Mouse (Mus musculus): Measurements from ENCODE around the gene Kmt2b. TPM values are rescaled to one million over a fixed set of nuclear protein-coding genes. Genes with fewer than 3 reads are reported as not detected.

Gene Kmt2b
- total and polyA plus RNA-seq, 3 experiments: 15.6 to 48.2 TPM; not detected in 1

DNA sequence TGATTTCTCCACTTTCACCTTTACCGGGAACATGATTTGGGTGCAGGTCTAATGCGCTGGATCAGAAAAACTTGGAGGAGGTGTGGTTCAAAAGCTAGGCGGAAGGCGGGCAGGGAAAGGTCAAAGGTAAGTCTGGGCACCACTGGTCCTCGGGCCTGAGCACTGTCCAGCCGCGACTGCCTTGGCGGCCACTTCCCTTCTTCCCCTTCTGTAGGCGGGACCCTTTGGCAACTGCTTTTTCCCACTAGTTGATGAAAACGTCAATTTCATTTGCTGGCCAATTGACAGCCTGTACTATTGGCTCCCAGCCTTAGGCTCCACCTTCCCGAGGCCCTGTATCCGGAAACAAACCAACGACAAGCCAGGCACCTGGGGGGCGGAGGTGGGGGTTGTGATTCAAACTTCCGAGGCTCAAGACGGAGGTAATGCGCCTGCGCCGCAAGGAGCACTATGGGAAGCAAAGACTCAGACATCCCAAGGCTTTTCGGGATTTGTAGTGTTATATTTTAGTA is 29.0 kb downstream of the Kmt2b start, which contains the start of gene Lin37 (continued):
- TF ChIP-seq JUND (IDR thresholded peaks at IDR 0.05; ENCODE audit: low read depth, low read length) (no peak), MAX (IDR thresholded peaks at IDR 0.05; ENCODE audit: low read length) (peak; percentile 65; the same call in 1 of the 2 replicates), NRF1 (IDR thresholded peaks at IDR 0.05; ENCODE audit: insufficient read depth, low read depth, low read length, poor library complexity, severe bottlenecking) (peak; percentile 79), MXI1 (IDR thresholded peaks at IDR 0.05; ENCODE audit: low read depth, low read length) (peak; percentile 73), BHLHE40 (IDR thresholded peaks at IDR 0.05; ENCODE audit: borderline replicate concordance, low read depth, low read length) (no peak), ZKSCAN1 (IDR thresholded peaks at IDR 0.05; ENCODE audit: low read depth, low read length) (no peak), ELF1 (IDR thresholded peaks at IDR 0.05; ENCODE audit: low read depth, low read length) (peak; percentile 94), SIN3A (IDR thresholded peaks at IDR 0.05; ENCODE audit: low read length) (peak; percentile 95), ZNF384 (IDR thresholded peaks at IDR 0.05; ENCODE audit: low read depth, low read length) (no peak), TBP (IDR thresholded peaks at IDR 0.05; ENCODE audit: low read depth, low read length) (0 out of 2 replicates have a peak, but pooled peaks have one; percentile 44), USF1 (IDR thresholded peaks at IDR 0.05; ENCODE audit: low read depth, low read length) (peak; percentile 21; the same call in 1 of the 2 replicates), CTCF (IDR thresholded peaks at IDR 0.05 in 2 of 3, conservative IDR thresholded peaks at IDR 0.05 in 1 of 3; ENCODE audit: control insufficient read depth in 1 of 3, insufficient read depth in 1 of 3, low read depth in 2 of 3, low read length in 3 of 3, poor library complexity in 1 of 3, severe bottlenecking in 1 of 3) (no peak)

DNA sequence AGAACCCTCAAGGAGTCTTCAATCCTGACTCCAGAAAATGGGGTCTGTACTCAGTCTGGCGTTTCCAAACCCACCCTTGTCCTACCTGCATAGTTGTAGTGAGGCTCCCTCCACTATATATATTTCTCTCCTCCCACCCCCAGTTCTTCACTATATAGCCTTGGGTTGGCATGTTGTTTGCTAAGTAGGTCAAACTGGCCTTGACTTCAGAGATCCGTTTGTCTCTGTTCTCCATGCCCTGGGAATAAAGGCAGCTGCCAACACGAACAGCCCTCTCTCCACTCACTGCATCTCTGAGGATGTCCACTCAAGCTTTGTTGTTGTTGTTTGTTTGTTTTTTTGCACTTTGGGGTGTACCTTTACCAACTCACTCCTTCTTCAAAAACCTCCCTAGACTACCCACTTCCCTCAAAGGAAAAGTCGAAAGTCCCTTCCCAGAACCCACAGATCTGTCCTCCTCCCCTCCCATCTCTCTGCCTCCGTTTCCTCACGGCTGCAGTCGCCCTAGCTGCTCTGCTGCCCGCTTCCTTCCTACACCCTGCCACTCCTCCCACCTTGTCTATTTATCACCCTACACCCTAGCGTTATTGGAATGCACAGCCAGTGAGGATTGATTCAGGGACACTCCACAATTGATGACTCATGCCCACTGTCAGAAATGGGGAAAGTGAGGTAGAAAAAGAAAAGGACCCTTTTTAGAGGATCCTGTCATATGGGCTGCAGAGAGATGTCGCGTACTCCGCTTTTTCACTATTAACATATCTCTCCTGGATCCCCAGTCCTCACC is 29.7 kb downstream of the Kmt2b start:
- no peaks in the 10 kb centered on the region for H3K9me3 ChIP-seq (replicated peaks; ENCODE audit: insufficient read depth, low read length)
- H3K36me3 ChIP-seq (ENCODE audit: control insufficient read depth in 1 of 2, insufficient read depth in 2 of 2, low read length in 2 of 2): peaks cover 0 to 8% of the 10 kb centered on the region in 2 experiments; a peak in 2 of 4 replicates

More for the DNA sequence above, 29.7 kb downstream of the Kmt2b start:
- Histone ChIP-seq H3K27me3 (ENCODE audit: control insufficient read depth in 1 of 2, insufficient read depth in 2 of 2, low read length in 2 of 2) (no peaks in the 10 kb centered on the region), H3K79me2 (ENCODE audit: control insufficient read depth, insufficient read depth, low read length, poor library complexity) (peaks cover 18% of the 10 kb centered on the region), H3K27ac (ENCODE audit: control insufficient read depth, low read depth, low read length) (peak overlapping the region; percentile 56), H3K4me1 (ENCODE audit: control insufficient read depth in 1 of 2, insufficient read depth in 2 of 2, low read length in 2 of 2) (peaks cover 2 to 10% of the 10 kb centered on the region in 2 experiments; a peak in 2 of 4 replicates), H3K4me3 (ENCODE audit: control insufficient read depth in 1 of 2, insufficient read depth in 1 of 2, low read depth in 2 of 2, low read length in 2 of 2) (peak overlapping the region; percentile 80 to 85), H3K9ac (ENCODE audit: control insufficient read depth, low read depth, low read length, poor library complexity, severe bottlenecking) (peak overlapping the region; percentile 75)
- TF ChIP-seq HCFC1 (IDR thresholded peaks at IDR 0.05; ENCODE audit: low read depth, low read length) (no peak), NRF1 (IDR thresholded peaks at IDR 0.05; ENCODE audit: insufficient read depth, low read depth, low read length, poor library complexity, severe bottlenecking) (no peak), POLR2A (IDR thresholded peaks at IDR 0.05; ENCODE audit: control insufficient read depth in 1 of 2, insufficient read depth in 1 of 2, low read depth in 1 of 2, low read length in 2 of 2, poor library complexity in 1 of 2) (no peak), UBTF (IDR thresholded peaks at IDR 0.05; ENCODE audit: borderline replicate concordance, insufficient read depth, low read depth, low read length) (no peak), MYB (IDR thresholded peaks at IDR 0.05; ENCODE audit: low read depth, low read length) (no peak), ZKSCAN1 (IDR thresholded peaks at IDR 0.05; ENCODE audit: low read depth, low read length) (no peak), MYC (IDR thresholded peaks at IDR 0.05; ENCODE audit: low read depth, low read length) (no peak), CHD2 (IDR thresholded peaks at IDR 0.05; ENCODE audit: low read length) (no peak), USF2 (IDR thresholded peaks at IDR 0.05; ENCODE audit: borderline replicate concordance in 1 of 2, insufficient read depth in 1 of 2, low read depth in 1 of 2, low read length in 2 of 2) (no peak), ZMIZ1 (IDR thresholded peaks at IDR 0.05; ENCODE audit: low read depth, low read length) (no peak), CHD1 (IDR thresholded peaks at IDR 0.05; ENCODE audit: low read depth, low read length) (no peak), POLR2AphosphoS2 (IDR thresholded peaks at IDR 0.05; ENCODE audit: low read length) (no peak), BHLHE40 (IDR thresholded peaks at IDR 0.05; ENCODE audit: borderline replicate concordance, low read depth, low read length) (no peak), SIN3A (IDR thresholded peaks at IDR 0.05; ENCODE audit: low read length) (no peak), GABPA (IDR thresholded peaks at IDR 0.05; ENCODE audit: low read depth, low read length) (no peak), USF1 (IDR thresholded peaks at IDR 0.05; ENCODE audit: low read depth, low read length) (no peak), RCOR1 (IDR thresholded peaks at IDR 0.05; ENCODE audit: low read depth, low read length) (no peak), GATA1 (IDR thresholded peaks at IDR 0.05; ENCODE audit: low read depth, low read length) (no peak), MEF2A (IDR thresholded peaks at IDR 0.05; ENCODE audit: extremely low read depth, insufficient replicate concordance, low read depth, low read length, poor library complexity, severe bottlenecking) (no peak)
- peak; percentile 63 for DNase-seq (ENCODE audit: low read depth, low spot score)
